Mouse (Mus musculus) lung, postnatal 0 days (tissue): ENCODE measurements around the gene Neurod2. TPM values are rescaled to one million over a fixed set of nuclear protein-coding genes. Genes with fewer than 3 reads are reported as not detected.

ENCODE experiments used
- ATAC-seq: fragments of 200-750 bp; cut with Nextera tagmentation; 2 replicates; pipeline ENCODE4 v1.8.0; 2017; ENCODE audit warnings: moderate library complexity
- DNase-seq: peaks from one replicate; pipeline ENCODE4 v3.0.0-alpha.2; 2016; ENCODE audit warnings: low spot score
- H3K27ac ChIP-seq: fragments of 300-500 bp; sonication (generic); 2 replicates; pipeline ENCODE4 v1.5.1; 2014; ENCODE audit warnings: antibody characterized with exemption, mild to moderate bottlenecking, low read length, mixed read lengths
- H3K27me3 ChIP-seq: fragments of 300-500 bp; sonication (generic); replicated peaks from 2 replicates; pipeline ENCODE4 v1.6.1; 2014; ENCODE audit warnings: low read length, mixed read lengths; ENCODE audit not compliant: insufficient read depth
- H3K36me3 ChIP-seq: fragments of 300-500 bp; sonication (generic); 2 replicates; pipeline ENCODE4 v1.6.1; 2014; ENCODE audit warnings: low read length, mixed read lengths; ENCODE audit not compliant: insufficient read depth
- H3K4me1 ChIP-seq: fragments of 300-500 bp; sonication (generic); 2 replicates; pipeline ENCODE4 v1.6.1; 2014; ENCODE audit warnings: antibody characterized with exemption, low read depth, low read length, mixed read lengths; ENCODE audit not compliant: insufficient read depth
- H3K4me2 ChIP-seq: fragments of 300-500 bp; sonication (generic); replicated peaks from 2 replicates; pipeline ENCODE4 v1.6.1; 2014; ENCODE audit warnings: low read depth, mild to moderate bottlenecking, low read length, moderate library complexity, mixed read lengths
- H3K4me3 ChIP-seq: fragments of 300-500 bp; sonication (generic); 2 replicates; pipeline ENCODE4 v1.5.1; 2014; ENCODE audit warnings: low read depth, low read length
- H3K9ac ChIP-seq: fragments of 300-500 bp; sonication (generic); replicated peaks from 2 replicates; pipeline ENCODE4 v1.6.1; 2014; ENCODE audit warnings: low read depth, mild to moderate bottlenecking
- H3K9me3 ChIP-seq: fragments of 300-500 bp; sonication (generic); 2 replicates; pipeline ENCODE4 v1.6.1; 2016; ENCODE audit warnings: low read length, mixed read lengths
- CTCF ChIP-seq: IDR thresholded peaks from 2 replicates; pipeline ENCODE4 v1.5.1; 2016; ENCODE audit warnings: antibody characterized with exemption, mild to moderate bottlenecking
- EP300 ChIP-seq: IDR thresholded peaks from 2 replicates; pipeline ENCODE4 v1.6.1; 2016; ENCODE audit warnings: antibody characterized with exemption, mild to moderate bottlenecking, control low read depth
- WGBS: fragments of 180-500 bp; shearing (Covaris S2); extraction: QIAGEN DNeasy Blood & Tissue Kit; methylation state at CpG from one replicate; pipeline ENCODE4 v1.1.7; 2014; 5-methylcytosine and 5-hydroxymethylcytosine counted together
- polyA plus RNA-seq: library from polyadenylated mRNA; unstranded; fragments of >200 nt; fragmentation: Nextera tagmentation; extraction: Ambion mirVana; gene quantifications from 2 replicates; pipeline ENCODE4 v1.2.1, GENCODE M21; 2015

Neurod2 gene
- polyA plus RNA-seq, 1 experiment from 2014 or later: not detected

DNA sequence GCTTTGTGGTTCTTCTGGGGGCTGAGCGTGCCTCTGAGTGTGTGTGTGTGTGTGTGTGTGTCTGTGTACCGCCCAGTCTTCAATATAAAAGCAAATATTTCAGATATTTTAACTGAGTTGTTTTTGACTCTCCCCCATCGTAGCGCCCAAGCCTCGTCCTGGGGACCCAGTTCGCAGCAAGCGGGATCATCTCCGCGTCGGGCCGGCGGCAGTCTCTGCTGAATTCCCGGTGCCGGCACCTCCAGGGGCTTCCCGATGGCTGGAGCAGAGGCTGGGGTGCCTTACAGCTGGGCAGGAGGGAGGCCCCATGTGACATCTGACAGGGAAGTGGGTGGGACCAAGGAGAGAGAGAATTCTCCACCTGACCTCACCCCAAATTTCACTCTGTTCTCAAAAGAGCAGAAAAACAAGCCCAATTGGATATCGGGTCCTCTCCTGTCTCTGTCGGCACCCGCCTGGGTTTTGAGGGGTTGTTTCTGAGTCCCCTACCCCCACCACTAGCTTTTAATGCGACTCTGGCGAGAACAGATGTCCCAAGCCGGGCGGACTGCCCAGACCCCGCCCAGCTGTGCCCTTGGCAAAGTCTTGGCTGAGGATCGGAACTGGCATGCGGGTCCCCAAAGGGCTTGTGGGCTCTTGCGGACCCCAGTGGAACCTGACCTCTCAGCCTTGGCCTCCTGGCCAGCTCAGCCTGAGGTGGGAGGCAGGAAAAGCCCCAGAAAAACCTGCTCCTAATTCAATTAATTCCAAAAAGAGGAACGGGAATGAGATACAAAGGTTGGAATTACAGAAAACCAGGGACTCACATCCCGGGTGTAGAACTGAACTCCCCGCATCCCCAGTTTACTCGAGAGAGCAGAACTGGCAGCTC lies 8.4 kb downstream of the Neurod2 start:
- Histone ChIP-seq H3K9me3 (no peaks in the 10 kb centered on the region), H3K4me2 (no peak overlapping the region), H3K27me3 (peaks cover 87% of the 10 kb centered on the region), H3K36me3 (no peaks in the 10 kb centered on the region), H3K4me3 (no peak overlapping the region), H3K27ac (no peak overlapping the region), H3K4me1 (no peaks in the 10 kb centered on the region), H3K9ac (no peak overlapping the region)
- TF ChIP-seq CTCF: no peak
- TF ChIP-seq EP300: no peak
- DNase-seq (no peak), ATAC-seq (no peak)
- 2% methylated on average over 30 of the region's 30 CpGs for WGBS

DNA sequence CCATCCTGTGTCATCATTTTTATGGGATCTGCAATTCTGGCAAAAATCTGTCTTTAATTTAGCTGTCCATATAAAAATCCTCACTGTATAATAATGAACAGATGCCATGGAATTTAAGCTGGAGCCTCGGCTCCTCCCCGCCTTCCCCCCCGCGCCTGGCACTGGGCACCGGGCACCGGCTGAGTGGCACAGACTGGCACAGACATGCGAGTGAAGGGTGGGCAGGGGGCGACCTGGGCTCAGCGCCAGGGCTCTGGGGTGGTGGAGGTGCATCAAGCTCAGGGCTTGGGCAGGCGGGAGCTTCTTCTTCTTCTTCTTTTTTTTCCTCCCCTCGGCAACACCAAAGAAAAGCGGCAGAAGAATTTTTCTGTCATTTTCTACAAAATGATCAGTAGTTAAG lies 9.1 kb downstream of the Neurod2 start:
- H3K9ac ChIP-seq: no peak overlapping the region
- H3K4me1 ChIP-seq: no peaks in the 10 kb centered on the region
- DNase-seq (no peak), ATAC-seq (no peak)
- no peaks in the 10 kb centered on the region for H3K36me3 ChIP-seq
- no peaks in the 10 kb centered on the region for H3K9me3 ChIP-seq
- peaks cover 81% of the 10 kb centered on the region for H3K27me3 ChIP-seq
- H3K27ac ChIP-seq: no peak overlapping the region
- 8% methylated on average over 10 of the region's 12 CpGs for WGBS
- TF ChIP-seq CTCF (no peak), EP300 (no peak)
- H3K4me3 ChIP-seq: no peak overlapping the region
- H3K4me2 ChIP-seq: no peak overlapping the region

DNA sequence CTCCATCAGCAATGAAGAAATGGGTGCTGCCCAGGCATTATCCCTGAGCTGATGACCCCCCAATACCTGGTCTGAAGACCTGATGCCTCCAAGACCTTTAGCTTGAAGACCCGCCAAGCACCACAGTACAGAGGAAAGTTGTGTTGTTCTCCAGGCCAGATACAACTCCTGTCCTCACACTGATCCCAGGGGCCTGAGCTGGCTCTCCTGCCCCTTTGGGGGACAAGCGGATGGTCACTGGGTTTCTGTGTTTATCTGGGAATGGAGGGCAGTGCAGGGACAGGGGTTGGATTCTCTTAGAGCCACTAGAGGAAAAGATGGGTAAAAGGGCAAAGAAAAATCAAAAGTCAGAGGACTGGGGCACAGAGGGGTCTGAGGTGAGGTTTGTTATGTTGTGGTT lies 9.5 kb downstream of the Neurod2 start:
- Histone ChIP-seq H3K4me1 (no peaks in the 10 kb centered on the region), H3K4me2 (no peak overlapping the region), H3K9me3 (no peaks in the 10 kb centered on the region), H3K9ac (no peak overlapping the region), H3K4me3 (no peak overlapping the region), H3K36me3 (no peaks in the 10 kb centered on the region), H3K27ac (no peak overlapping the region), H3K27me3 (peaks cover 79% of the 10 kb centered on the region)
- DNase-seq: no peak
- TF ChIP-seq CTCF: no peak
- no peak for TF ChIP-seq EP300
- WGBS: 10% methylated on average over 2 of the region's 2 CpGs
- no peak for ATAC-seq

DNA sequence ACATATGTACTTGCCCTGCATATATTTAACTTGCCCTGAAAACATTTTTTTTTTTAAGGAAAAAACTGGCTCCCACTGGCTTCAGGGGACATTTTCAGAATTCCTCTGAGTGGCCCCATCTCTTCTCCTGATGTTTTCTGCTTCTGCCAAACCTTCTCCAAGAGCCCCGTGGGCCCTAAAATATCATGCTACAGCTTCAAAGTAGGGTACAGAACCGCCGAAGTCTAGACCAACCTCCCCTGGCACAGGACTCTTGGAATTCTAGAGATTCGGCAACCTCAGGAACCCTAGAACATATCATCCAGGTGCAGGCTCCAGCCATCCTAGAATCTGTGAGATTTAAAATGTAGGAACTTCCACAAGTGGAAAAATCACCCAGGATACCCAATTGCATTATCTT lies 9.9 kb downstream of the Neurod2 start:
- H3K27me3 ChIP-seq: peaks cover 77% of the 10 kb centered on the region
- no peaks in the 10 kb centered on the region for H3K9me3 ChIP-seq
- WGBS: 16% methylated on average over 4 of the region's 4 CpGs
- H3K4me1 ChIP-seq: no peaks in the 10 kb centered on the region
- ATAC-seq (no peak), DNase-seq (no peak)
- no peak overlapping the region for H3K27ac ChIP-seq
- no peak overlapping the region for H3K4me2 ChIP-seq
- no peak overlapping the region for H3K9ac ChIP-seq
- no peak overlapping the region for H3K4me3 ChIP-seq
- TF ChIP-seq EP300: no peak
- no peak for TF ChIP-seq CTCF
- no peaks in the 10 kb centered on the region for H3K36me3 ChIP-seq

DNA sequence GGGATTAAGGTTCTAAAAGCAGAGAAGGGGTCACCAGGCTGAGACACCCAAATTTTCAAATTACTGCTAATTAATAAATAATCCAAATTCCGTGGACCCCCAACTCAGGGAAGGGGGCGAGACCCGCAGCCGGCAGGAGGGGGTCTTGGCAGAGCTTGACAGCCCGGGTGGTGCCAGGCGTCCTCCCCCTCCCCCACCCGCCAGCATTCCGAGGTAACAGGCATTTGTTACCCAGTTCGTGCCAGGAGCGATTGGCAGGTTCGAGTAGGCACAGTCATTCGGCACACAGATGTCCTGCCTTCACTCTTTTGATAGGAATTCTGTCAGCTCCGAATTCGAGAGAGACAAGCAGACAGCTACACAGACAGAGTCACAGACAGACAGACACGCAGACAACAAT lies 10.3 kb downstream of the Neurod2 start:
- DNase-seq (no peak), ATAC-seq (no peak)
- Histone ChIP-seq H3K4me2 (no peak overlapping the region), H3K9me3 (no peaks in the 10 kb centered on the region), H3K36me3 (no peaks in the 10 kb centered on the region), H3K27me3 (peaks cover 77% of the 10 kb centered on the region), H3K4me3 (no peak overlapping the region), H3K9ac (no peak overlapping the region), H3K27ac (no peak overlapping the region), H3K4me1 (no peaks in the 10 kb centered on the region)
- 5% methylated on average over 15 of the region's 15 CpGs for WGBS
- TF ChIP-seq EP300 (no peak), CTCF (no peak)

DNA sequence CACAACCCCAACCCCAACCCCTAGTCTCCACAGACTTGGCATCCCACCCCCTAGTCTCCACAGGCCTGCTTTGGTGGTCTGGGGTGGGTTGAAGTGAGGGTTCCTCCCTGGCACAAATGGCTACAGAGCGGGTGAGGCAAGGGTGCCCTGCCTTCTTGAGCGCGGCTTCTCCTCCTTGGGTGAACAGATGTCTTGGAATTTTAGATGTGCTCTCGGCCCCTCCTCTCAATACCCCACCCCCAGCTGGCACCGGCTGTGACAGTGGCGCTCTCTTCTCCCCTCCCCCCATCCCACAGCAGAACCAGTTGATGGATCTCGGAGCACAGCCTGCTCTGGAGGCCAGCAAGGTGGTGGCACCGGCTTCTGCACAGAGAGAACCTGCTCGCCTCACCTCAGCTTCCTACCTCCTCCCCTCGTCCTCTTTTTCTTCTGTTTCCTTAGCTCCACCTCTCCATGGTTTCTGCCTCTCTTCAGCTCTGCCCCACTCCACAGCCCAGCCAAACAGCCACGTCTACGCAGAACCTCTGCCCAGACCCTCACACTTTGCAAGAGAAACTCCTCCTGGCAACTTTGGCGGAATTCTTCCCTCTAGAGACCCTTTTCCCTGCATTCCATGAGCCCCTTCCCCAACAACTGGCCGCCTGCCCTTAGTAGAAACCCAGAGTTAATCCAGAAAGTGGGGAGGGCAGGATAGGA lies 10.9 kb downstream of the Neurod2 start:
- no peak for DNase-seq
- no peak for TF ChIP-seq EP300
- no peak for TF ChIP-seq CTCF

More for the DNA sequence above, 10.9 kb downstream of the Neurod2 start:
- H3K36me3 ChIP-seq: no peaks in the 10 kb centered on the region
- ATAC-seq: no peak
- H3K9me3 ChIP-seq: no peaks in the 10 kb centered on the region
- H3K27ac ChIP-seq: no peak overlapping the region
- 4% methylated on average over 14 of the region's 14 CpGs for WGBS
- H3K4me2 ChIP-seq: no peak overlapping the region
- no peak overlapping the region for H3K4me3 ChIP-seq
- H3K4me1 ChIP-seq: no peaks in the 10 kb centered on the region
- H3K27me3 ChIP-seq: peaks cover 76% of the 10 kb centered on the region
- no peak overlapping the region for H3K9ac ChIP-seq
